Mouse (Mus musculus) retina, postnatal 1 day (tissue): ENCODE measurements around the gene Actr3.
"Not testable (repeated sequence)": the region's sequence is repeated elsewhere in the genome, so short reads cannot be mapped to it uniquely, and the experiment has no call there.

Source experiments
- DNase-seq: peaks from one replicate; pipeline ENCODE4 v3.0.0-alpha.2; 2012

Actr3 gene

DNA sequence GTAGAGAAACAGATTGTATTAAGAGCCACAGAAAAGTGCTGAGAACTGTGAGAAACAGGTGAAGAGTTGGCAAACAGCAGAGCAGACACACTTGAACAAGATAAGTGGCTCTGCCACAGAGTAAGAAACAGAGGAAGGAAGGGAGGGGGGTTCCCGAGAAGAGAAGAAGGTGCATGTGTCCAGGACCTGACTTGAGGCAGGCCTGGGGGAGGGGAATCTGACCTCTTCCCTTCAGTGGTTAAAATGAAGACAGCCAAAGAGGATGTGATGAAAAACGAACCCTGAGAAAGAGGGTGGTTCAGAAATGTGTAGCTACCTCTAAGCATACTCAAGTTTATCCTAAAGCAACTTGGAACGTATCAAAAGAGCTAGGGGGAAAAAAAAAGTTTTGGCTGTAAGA is 2.4 kb upstream of the Actr3 start:
- DNase-seq, result no peak

GRCm38 (mm10) chr1:125437161-125437560 is 1.6 kb upstream of the Actr3 start:
- DNase-seq, result no peak

GRCm38 (mm10) chr1:125435018-125435368 is 534 bp downstream of the Actr3 start:
- no peak for DNase-seq

- peak; percentile 53 for DNase-seq
Measured at GRCm38 (mm10) chr1:125434485-125435001, 984 bp downstream of the Actr3 start.

- no peak for DNase-seq
Measured at GRCm38 (mm10) chr1:125431286-125431685, 4.2 kb downstream of the Actr3 start.

DNA sequence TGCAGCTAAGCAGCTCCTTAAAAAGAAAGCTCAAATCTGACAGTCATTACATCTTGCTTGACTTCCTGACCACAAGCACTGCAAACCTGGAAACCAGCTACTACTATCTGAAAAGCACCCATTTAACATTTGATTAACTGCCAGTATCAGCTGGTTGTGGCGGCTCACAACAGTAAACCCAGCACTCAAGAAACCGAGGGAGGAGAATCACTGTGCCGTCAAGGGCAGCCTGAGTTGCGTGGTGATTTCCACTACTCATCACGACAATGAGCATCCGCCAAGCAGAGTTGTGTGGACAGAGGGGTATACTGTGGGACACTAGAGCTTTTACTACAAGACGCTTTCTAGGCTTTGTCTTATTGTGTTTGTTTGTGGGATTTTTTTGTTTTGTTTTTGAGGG is 4.8 kb downstream of the Actr3 start:
- no peak for DNase-seq

- no peak for DNase-seq
Measured at GRCm38 (mm10) chr1:125429984-125430383, 5.5 kb downstream of the Actr3 start.

DNA sequence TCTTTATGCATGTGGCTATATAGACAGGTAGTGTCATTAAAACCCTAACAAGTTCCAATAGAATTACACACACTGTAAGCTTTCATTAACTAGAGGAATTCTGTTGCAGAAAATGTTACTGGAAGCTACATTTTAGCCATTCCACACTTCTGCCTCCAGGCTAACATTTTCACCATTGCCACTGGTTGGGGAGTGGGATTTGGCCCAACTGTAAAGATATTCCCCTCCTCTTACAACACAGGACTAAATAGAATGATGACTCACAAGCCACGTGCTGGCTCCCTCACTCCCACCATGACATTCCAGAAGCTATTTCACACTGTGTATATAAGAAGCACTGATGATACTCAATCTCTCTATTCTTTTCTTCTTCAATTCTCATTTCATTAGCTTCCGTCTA is 7.2 kb downstream of the Actr3 start:
- no peak for DNase-seq

DNA sequence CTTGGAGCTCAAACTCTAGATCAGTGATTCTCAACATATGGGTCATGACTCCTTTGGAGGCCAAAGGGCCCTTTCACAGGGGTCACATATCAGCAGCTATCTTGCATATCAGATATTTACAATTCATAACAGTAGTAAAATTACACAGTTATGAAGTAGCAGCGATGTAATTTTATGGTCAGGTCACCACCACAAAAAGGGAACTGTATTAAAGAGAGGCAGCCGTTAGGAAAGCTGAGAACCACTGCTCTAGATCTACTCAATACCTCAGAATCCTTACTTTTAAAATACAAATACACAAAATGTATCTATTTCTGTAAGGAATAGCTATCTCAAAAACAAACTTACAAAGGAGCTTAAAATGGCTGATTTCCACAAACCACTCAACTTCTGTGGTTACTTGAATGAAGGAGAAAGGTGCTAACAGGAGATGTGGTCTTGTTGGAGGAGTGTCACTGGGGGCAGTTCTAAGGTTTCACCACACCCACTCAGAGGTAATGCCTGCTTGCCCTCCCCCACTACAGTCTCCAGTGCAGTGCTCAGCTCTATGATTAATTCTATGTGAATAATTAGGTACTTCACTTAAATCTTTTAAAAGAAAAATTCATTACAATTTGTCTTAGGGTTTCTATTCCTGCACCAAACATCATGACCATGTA is 9.0 kb downstream of the Actr3 start:
- no peak for DNase-seq

GRCm38 (mm10) chr1:125419906-125420305 is 15.6 kb downstream of the Actr3 start:
- DNase-seq, result no peak

- no peak for DNase-seq
Measured at GRCm38 (mm10) chr1:125418732-125419131, 16.8 kb downstream of the Actr3 start.

- no peak for DNase-seq
Measured at GRCm38 (mm10) chr1:125407220-125407619, 28.3 kb downstream of the Actr3 start.

DNA sequence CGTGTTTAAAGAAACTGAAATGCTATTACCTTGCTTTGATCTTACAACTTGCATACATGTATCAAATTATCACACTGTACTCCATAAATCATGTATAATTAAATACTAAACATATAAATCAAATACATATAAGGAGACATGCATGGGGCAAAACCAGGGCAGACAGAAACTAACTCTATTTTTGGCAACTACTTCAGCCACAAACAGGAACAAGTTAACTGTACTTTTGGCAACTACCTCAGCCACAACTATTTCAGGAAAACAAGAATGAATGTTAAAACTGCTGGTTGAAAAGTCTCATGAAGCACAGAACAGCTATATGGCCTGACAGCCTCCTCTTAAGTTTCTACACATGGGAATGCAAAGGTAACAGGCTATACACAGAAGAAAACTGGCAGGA is 40.1 kb downstream of the Actr3 start:
- no peak for DNase-seq

DNA sequence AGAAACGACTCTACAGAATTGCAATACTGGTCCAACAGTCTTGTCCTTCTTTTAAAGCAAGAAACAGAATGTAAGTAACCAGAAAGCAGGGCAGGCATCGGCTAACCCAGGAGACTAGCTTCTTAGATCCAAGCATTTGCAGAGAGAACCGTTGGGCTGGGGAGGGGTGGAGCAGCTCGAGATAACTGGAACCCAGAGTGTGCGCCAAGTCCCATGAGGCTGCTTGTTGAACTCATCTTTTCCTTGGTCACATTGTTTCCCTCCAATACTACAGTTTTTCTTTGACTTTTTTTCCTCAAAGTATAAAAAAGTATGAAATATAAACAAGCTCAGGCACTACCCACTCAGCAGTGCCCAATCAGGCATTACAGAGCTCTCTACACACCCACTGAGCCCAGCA is 42.2 kb downstream of the Actr3 start:
- not testable (repeated sequence) for DNase-seq

- not testable (repeated sequence) for DNase-seq
Measured at GRCm38 (mm10) chr1:125390065-125390754, 45.3 kb downstream of the Actr3 start.

DNA sequence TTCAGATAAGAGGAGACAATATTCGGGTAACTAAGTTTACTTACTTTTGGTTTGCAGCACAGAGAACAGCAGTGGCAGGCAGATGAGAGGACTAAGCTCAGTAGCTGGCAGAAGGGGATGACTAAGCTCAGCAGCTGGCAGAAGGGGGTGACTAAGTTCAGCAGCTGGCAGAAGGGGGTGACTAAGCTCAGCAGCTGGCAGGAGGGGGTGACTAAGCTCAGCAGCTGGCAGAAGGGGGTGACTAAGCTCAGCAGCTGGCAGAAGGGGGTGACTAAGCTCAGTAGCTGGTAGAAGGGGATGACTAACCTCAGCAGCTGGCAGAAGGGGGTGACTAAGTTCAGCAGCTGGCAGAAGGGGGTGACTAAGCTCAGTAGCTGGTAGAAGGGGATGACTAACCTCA is 45.9 kb downstream of the Actr3 start:
- not testable (repeated sequence) for DNase-seq

DNA sequence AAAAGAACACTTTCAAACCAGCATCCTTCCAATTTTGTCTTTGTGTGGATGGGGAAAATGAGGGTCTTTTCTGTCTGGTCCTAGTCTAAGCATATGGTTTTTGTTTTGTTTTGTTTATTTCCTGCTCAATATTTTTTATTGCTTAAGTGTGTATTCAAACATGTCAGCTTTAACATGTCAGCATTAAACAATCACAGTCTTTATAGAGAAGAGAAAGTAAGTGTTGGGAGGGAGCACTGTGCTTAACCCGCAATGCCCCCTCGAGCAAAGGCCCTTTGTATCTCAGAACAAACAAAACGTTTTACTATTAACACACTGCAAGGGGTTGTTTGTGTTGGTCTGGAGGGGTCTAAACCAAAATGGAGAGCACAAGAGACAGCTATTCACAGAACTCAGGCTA is 47.2 kb downstream of the Actr3 start:
- no peak for DNase-seq

DNA sequence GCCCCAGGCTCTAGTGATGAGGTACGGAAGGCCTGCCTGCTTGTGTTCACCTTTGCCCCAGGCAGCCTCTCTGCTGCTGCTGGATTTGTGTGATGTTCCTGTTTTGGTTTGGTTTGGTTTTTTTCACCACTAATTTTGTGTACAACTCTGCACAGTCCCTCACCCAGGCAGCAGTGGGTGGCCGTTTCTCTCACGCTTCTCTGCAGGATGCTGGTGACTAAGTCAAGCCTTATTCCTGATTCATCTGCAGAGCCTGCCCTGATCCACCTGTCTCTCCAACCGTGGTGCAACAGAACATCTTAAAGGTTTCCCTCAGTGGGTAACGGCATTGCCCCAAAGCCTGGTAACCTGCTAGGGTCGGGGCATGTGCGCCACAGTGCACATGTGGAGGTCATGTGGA is 49.3 kb downstream of the Actr3 start:
- no peak for DNase-seq

DNA sequence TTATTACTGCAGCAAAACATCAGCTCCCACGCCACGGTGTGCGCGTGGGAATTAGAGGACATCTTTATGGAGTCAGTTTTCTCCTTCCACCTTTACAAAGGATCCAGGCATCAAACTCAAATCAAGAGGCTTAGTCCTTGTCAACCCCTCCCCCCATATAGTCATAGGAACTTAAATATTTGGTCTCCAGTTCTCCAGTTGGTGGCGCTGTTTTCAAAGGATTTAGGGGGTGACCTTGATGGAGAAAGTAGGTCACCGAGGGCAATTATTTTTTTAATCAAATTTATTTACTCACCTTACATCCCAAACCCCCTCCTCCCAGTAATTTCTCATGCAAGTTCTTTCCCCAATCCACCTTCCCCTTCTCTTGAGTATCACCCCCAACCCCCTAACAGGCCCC is 52.9 kb downstream of the Actr3 start:
- DNase-seq, result no peak

GRCm38 (mm10) chr1:125378889-125379288 is 56.6 kb downstream of the Actr3 start:
- DNase-seq, result peak; percentile 23

DNA sequence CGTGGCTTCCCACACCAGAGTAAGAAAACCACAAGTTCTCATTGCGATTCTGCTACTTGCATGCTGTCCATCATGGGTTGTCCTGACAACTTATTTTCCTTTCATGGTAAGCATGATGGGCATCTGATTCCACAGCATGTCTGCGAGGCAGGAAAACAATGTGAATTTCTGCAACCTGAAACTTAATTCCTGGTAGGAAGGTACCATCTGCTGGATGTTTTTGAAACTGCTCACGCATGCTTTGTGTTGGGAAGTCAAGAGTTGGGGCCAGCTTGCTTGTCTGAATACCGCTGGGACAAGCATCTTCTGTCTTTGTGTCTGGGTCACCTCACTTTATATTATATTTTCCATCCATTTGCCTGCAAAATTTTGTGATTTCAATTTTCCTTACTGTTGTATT is 62.7 kb downstream of the Actr3 start:
- peak; percentile 41 for DNase-seq

DNA sequence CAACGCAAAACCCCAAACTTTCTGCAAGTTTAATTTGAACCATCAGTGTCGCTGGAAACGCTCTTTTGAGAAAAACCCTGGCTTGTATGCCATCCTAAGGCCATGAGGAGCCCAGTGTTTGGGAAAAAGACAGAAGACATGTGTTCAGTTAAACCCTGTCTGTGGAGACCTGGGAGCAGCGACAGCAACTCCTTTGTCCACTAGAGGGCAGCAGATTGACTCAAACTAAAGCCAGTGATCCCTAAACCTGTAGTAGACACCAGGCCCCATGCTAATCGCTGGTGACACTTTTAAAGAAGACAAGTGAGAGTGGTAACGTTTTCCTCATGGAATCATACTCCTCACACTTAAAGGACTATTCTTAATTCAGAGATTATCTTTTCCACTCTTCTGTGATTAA is 64.7 kb downstream of the Actr3 start:
- DNase-seq, result peak; percentile 80

DNA sequence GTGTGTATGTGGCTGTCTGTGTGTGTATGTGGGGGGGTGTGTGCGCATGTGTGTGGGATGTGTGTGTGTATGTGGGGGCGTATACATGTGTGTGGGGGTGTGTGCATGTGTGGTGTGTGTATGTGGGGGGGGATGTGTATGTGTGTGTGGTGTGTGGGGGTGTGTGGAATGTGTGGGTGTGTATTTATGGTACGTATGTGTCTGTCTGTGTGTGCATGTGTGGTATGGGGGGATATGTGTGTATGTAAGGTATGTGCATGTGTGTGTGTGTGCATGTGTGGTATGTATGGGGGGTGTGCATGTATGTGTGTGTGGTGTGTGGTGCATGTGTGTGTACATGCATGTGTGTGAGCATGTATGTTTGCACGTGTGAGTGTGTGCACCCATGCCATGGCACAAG is 70.0 kb downstream of the Actr3 start:
- no peak for DNase-seq

DNA sequence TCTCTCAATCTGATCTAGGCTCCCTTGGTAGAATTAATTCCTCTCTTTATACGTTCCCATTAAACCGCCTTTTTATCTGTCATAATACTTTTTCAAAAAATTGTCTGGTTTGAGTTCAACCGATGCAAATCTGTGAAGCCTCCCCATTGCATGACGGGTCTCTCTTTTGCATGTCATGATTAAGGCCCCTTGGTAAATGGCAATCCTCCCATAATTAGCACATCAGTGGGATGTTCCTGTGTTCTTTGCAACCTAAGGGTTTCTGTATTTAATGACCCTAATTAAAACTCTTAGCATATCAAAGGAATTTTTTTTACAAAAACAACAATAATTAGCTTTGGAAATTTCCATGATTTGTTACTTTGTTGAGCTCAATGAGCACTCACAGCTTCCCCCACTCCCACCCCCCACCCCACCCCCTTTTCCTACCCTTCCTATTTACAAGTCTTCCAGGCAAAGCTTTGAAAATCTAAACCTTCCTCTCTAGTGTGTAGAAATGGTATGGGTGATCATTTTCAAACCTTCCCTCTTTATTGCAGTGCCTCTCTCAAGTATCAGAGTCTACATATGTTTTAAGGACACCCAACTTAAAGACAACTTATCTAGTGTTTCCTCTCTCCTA is 84.0 kb downstream of the Actr3 start:
- no peak for DNase-seq
